Mouse (Mus musculus): ENCODE measurements around the gene Srrm1. TPM values are rescaled to one million over a fixed set of nuclear protein-coding genes. Genes with fewer than 3 reads are reported as not detected.
"Not testable (repeated sequence)": the region's sequence is repeated elsewhere in the genome, so short reads cannot be mapped to it uniquely, and the experiment has no call there.

Gene Srrm1
- polyA plus RNA-seq, 1 experiment from 2014 or later = 198 TPM

DNA sequence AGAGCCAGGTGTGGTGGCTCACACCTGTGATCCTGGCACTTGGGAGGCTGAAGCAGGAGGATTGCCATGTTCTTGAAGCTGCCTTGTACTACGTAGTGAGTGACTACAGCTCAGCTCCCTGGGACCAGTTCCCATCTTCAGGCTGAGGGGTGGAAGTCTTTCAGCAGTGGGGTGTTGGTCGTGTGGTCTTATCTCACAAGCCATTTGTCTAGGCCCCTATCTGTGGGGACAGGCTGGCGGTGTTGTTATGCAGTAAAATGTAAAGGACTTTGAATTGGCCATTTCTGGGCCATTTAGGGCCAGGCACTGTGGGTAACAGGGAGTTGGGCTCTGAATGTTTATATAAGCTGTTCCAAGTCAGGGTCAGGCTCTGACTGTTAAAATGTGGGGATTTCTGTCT, 65.1 kb downstream of the Srrm1 start:
- no peak for ATAC-seq
- no peak overlapping the region for H3K4me3 ChIP-seq (replicated peaks; ENCODE audit: low read length)
- H3K36me3 ChIP-seq (ENCODE audit: control insufficient read depth, insufficient read depth) = no peaks in the 10 kb centered on the region
- H3K9me3 ChIP-seq (ENCODE audit: control insufficient read depth, low read length) = no peaks in the 10 kb centered on the region
- no peak overlapping the region for H3K9ac ChIP-seq (replicated peaks; ENCODE audit: low read depth, low read length)
- no peak overlapping the region for H3K4me2 ChIP-seq (ENCODE audit: low read length)
- H3K27ac ChIP-seq (ENCODE audit: low read length) = no peak overlapping the region
- H3K27me3 ChIP-seq (replicated peaks; ENCODE audit: control insufficient read depth, insufficient read depth, low read length) = no peaks in the 10 kb centered on the region
- WGBS = 78% methylated on average over 3 of the region's 3 CpGs
- H3K4me1 ChIP-seq (replicated peaks; ENCODE audit: control insufficient read depth, insufficient read depth, low read length) = no peaks in the 10 kb centered on the region; the same call in 1 of the 2 replicates

DNA sequence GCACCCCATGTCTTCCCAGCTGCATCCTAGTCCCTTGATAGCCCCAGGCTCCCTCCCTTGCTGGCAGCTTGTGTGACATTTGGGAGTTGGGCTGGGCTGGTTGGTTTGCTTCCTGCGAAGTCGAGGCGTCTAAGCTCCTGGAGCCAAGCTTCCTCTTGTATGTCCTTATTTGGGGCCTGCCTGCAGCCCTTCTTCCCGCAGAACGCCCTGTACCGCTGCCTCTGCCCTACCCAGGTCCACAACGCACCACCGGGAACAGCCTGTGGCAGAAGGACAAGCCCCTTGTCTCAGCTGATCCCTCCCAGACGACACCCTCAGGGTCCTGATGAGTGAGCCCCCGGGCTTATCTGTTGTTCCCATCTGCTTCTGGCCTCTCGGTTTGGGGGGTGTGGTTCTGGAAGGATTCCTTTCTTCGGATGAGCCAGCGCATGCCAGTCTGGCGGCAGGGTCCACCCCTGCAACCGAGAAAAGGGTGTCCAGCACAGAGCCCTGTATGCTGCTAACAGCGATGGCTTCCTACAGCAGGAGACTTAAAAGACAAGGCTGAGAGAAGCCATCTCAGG, 66.2 kb downstream of the Srrm1 start:
- H3K27me3 ChIP-seq (replicated peaks; ENCODE audit: control insufficient read depth, insufficient read depth, low read length) = no peaks in the 10 kb centered on the region
- 18% methylated on average over 16 of the region's 16 CpGs for WGBS
- H3K9me3 ChIP-seq (ENCODE audit: control insufficient read depth, low read length) = no peaks in the 10 kb centered on the region
- H3K4me1 ChIP-seq (replicated peaks; ENCODE audit: control insufficient read depth, insufficient read depth, low read length) = no peaks in the 10 kb centered on the region; the same call in 1 of the 2 replicates
- ATAC-seq = no peak
- no peak overlapping the region for H3K9ac ChIP-seq (replicated peaks; ENCODE audit: low read depth, low read length)
- no peak overlapping the region for H3K4me3 ChIP-seq (replicated peaks; ENCODE audit: low read length)
- H3K36me3 ChIP-seq (ENCODE audit: control insufficient read depth, insufficient read depth) = no peaks in the 10 kb centered on the region
- no peak overlapping the region for H3K27ac ChIP-seq (ENCODE audit: low read length)
- no peak overlapping the region for H3K4me2 ChIP-seq (ENCODE audit: low read length)

DNA sequence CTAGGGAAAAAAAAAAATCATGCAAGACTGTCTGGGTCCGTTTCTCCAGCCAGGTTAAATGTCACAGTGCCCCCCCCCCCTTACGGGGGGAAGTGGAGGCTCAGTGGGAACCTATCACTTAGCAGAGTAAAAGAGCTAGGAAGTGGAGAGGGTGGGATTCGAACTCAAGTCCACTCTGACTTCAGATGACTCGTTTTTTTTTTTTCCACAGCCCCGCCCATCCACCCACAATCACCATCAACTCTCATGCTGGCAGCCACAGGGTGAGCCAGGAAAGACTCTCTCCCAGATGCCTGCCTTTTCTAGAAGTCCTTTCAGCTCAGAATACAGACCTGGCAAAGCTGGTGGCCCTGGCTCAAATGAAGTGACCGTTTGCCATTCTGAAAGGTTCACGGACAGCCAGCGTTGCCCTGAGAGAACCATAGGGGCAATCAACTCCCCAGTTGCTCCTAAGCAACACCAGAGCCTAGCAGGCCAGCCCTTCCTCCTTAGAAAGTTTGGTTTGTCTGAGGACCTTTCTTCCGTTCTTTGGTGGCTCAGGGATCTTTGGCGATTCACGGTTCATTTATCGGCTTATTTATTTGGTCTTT, 67.0 kb downstream of the Srrm1 start:
- Histone ChIP-seq H3K27me3 (replicated peaks; ENCODE audit: control insufficient read depth, insufficient read depth, low read length) (no peaks in the 10 kb centered on the region), H3K4me2 (ENCODE audit: low read length) (no peak overlapping the region), H3K27ac (ENCODE audit: low read length) (no peak overlapping the region), H3K9ac (replicated peaks; ENCODE audit: low read depth, low read length) (no peak overlapping the region), H3K9me3 (ENCODE audit: control insufficient read depth, low read length) (no peaks in the 10 kb centered on the region), H3K36me3 (ENCODE audit: control insufficient read depth, insufficient read depth) (no peaks in the 10 kb centered on the region), H3K4me1 (replicated peaks; ENCODE audit: control insufficient read depth, insufficient read depth, low read length) (no peaks in the 10 kb centered on the region; the same call in 1 of the 2 replicates), H3K4me3 (replicated peaks; ENCODE audit: low read length) (no peak overlapping the region)
- no peak for ATAC-seq
- WGBS = 63% methylated on average over 12 of the region's 12 CpGs

DNA sequence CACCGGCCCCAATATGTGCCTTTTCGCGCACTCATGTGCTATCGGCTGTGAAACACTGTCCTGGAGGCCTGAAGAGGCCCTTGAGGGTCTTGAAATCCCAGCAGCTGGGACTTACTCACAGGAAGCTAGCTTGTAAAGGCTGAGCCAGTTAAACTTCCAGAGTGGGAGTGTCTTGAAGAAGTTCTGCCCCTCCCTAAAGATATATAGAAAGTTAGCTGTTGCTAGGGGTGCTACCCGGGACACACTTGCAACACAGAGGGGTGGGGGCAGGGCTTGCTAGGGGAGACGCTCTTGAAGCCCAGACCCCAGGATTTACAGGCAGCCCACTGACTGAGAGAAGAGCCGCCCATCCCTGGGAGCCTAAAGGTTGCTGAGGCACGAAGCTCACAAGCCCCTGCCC, 67.7 kb downstream of the Srrm1 start:
- H3K4me3 ChIP-seq (replicated peaks; ENCODE audit: low read length) = no peak overlapping the region
- WGBS = 65% methylated on average over 8 of the region's 8 CpGs
- no peak overlapping the region for H3K4me2 ChIP-seq (ENCODE audit: low read length)
- no peaks in the 10 kb centered on the region for H3K36me3 ChIP-seq (ENCODE audit: control insufficient read depth, insufficient read depth)
- H3K27me3 ChIP-seq (replicated peaks; ENCODE audit: control insufficient read depth, insufficient read depth, low read length) = no peaks in the 10 kb centered on the region
- no peak overlapping the region for H3K27ac ChIP-seq (ENCODE audit: low read length)
- H3K9ac ChIP-seq (replicated peaks; ENCODE audit: low read depth, low read length) = no peak overlapping the region
- no peaks in the 10 kb centered on the region; the same call in 1 of the 2 replicates for H3K4me1 ChIP-seq (replicated peaks; ENCODE audit: control insufficient read depth, insufficient read depth, low read length)
- no peaks in the 10 kb centered on the region for H3K9me3 ChIP-seq (ENCODE audit: control insufficient read depth, low read length)
- no peak for ATAC-seq

DNA sequence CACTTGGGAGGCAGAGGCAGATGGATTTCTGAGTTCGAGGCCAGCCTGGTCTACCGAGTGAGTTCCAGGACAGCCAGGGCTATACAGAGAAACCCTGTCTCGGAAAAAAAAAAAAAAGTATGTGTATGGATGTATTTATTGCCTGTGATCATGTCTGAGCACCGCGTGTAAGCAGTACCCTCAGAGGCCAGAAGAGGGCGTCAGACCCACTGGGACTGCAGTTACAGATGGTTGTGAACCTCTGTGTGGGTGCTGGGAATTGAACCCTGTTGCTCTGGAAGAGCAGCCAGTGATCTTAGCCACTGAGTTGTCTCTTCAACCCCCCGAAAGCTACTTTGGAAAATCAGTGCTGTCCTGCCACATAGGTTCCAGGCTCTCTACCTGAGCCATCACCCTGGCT, 69.2 kb downstream of the Srrm1 start:
- Histone ChIP-seq H3K4me3 (replicated peaks; ENCODE audit: low read length) (no peak overlapping the region), H3K9me3 (ENCODE audit: control insufficient read depth, low read length) (no peaks in the 10 kb centered on the region), H3K9ac (replicated peaks; ENCODE audit: low read depth, low read length) (no peak overlapping the region), H3K27me3 (replicated peaks; ENCODE audit: control insufficient read depth, insufficient read depth, low read length) (no peaks in the 10 kb centered on the region), H3K4me1 (replicated peaks; ENCODE audit: control insufficient read depth, insufficient read depth, low read length) (no peaks in the 10 kb centered on the region; the same call in 1 of the 2 replicates), H3K27ac (ENCODE audit: low read length) (no peak overlapping the region), H3K36me3 (ENCODE audit: control insufficient read depth, insufficient read depth) (no peaks in the 10 kb centered on the region), H3K4me2 (ENCODE audit: low read length) (no peak overlapping the region)
- ATAC-seq = no peak
- 88% methylated on average over 7 of the region's 7 CpGs for WGBS

DNA sequence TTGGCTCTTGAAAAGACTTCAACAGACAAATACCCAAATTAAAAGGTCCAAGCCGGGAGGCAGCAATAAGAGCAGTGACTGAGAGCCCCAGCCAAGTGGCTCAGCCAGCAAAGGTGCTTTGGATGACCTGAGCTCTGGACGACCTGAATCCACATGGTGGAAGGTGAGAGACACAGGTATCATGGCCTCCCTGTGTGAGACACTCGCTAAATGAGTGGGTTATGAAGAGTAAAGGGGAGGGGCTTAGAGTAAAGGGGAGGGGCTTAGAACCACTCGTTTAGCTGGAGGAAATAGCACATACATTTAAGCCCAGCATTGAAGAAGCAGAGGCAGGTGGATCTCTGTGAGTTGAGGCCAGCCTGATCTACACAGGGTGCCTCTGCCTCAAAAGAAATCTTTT, 69.7 kb downstream of the Srrm1 start:
- Histone ChIP-seq H3K4me2 (ENCODE audit: low read length) (no peak overlapping the region), H3K4me1 (replicated peaks; ENCODE audit: control insufficient read depth, insufficient read depth, low read length) (no peaks in the 10 kb centered on the region; the same call in 1 of the 2 replicates), H3K9me3 (ENCODE audit: control insufficient read depth, low read length) (no peaks in the 10 kb centered on the region), H3K4me3 (replicated peaks; ENCODE audit: low read length) (no peak overlapping the region), H3K27me3 (replicated peaks; ENCODE audit: control insufficient read depth, insufficient read depth, low read length) (no peaks in the 10 kb centered on the region), H3K9ac (replicated peaks; ENCODE audit: low read depth, low read length) (no peak overlapping the region), H3K36me3 (ENCODE audit: control insufficient read depth, insufficient read depth) (no peaks in the 10 kb centered on the region), H3K27ac (ENCODE audit: low read length) (no peak overlapping the region)
- no peak for ATAC-seq
- 63% methylated on average over 4 of the region's 4 CpGs for WGBS

DNA sequence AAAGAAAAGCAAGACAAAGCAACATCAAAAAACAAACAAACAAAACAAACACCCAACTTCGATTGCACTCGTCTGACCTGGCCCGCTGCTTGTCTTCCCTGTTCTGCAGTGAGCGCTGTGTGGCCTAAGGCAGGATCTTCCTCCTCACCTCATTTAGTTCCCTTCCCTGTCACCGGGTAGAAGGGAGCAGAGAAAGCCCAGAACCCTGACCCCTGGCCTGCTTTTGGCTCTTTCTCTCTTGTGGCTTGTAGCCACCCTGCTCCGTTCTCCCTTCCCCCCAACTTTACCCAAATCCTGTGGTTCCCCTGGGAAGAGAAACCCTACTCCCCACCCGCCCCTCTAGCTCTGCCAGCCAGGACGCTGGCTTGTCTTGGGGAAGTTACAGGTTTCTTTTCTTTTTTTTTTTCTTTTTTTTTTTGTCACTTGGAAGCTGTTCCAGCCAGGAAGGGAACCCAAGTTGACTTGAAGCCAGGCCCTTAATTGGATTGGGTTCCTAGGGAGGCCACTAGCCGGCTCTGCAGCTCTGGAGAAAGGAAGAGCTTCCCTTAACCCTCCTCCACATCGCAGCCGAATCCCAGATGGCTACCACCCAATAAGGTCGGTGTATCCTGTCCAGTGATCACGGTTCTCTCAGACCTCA, 70.3 kb downstream of the Srrm1 start:
- no peaks in the 10 kb centered on the region for H3K27me3 ChIP-seq (replicated peaks; ENCODE audit: control insufficient read depth, insufficient read depth, low read length)
- H3K36me3 ChIP-seq (ENCODE audit: control insufficient read depth, insufficient read depth) = no peaks in the 10 kb centered on the region
- H3K4me2 ChIP-seq (ENCODE audit: low read length) = no peak overlapping the region
- H3K9ac ChIP-seq (replicated peaks; ENCODE audit: low read depth, low read length) = no peak overlapping the region
- ATAC-seq = no peak
- H3K4me1 ChIP-seq (replicated peaks; ENCODE audit: control insufficient read depth, insufficient read depth, low read length) = no peaks in the 10 kb centered on the region; the same call in 1 of the 2 replicates
- 50% methylated on average over 13 of the region's 13 CpGs for WGBS
- no peak overlapping the region for H3K27ac ChIP-seq (ENCODE audit: low read length)
- H3K9me3 ChIP-seq (ENCODE audit: control insufficient read depth, low read length) = no peaks in the 10 kb centered on the region
- H3K4me3 ChIP-seq (replicated peaks; ENCODE audit: low read length) = no peak overlapping the region

DNA sequence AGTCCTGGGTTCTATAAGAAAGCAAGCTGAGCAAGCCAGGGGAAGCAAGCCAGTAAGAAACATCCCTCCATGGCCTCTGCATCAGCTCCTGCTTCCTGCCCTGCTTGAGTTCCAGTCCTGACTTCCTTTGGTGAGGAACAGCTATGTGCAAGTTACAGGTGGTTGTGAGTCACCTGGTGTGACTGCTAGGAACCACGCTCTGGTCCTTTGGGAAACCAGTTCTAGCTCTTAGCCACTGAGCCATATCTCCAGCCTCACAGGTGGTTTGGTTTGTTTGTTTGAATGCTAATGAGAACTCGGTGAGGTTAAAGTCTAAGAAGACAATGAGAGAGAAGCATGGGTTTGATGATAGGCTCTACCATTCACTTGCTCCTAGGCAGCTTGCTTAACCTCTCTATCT, 73.1 kb downstream of the Srrm1 start:
- not testable (repeated sequence) for H3K36me3 ChIP-seq (ENCODE audit: control insufficient read depth, insufficient read depth); H3K4me3 ChIP-seq (replicated peaks; ENCODE audit: low read length); H3K9ac ChIP-seq (replicated peaks; ENCODE audit: low read depth, low read length); ATAC-seq; H3K4me2 ChIP-seq (ENCODE audit: low read length); H3K4me1 ChIP-seq (replicated peaks; ENCODE audit: control insufficient read depth, insufficient read depth, low read length); H3K27me3 ChIP-seq (replicated peaks; ENCODE audit: control insufficient read depth, insufficient read depth, low read length); H3K9me3 ChIP-seq (ENCODE audit: control insufficient read depth, low read length); H3K27ac ChIP-seq (ENCODE audit: low read length)
- 80% methylated on average over 2 of the region's 2 CpGs for WGBS

DNA sequence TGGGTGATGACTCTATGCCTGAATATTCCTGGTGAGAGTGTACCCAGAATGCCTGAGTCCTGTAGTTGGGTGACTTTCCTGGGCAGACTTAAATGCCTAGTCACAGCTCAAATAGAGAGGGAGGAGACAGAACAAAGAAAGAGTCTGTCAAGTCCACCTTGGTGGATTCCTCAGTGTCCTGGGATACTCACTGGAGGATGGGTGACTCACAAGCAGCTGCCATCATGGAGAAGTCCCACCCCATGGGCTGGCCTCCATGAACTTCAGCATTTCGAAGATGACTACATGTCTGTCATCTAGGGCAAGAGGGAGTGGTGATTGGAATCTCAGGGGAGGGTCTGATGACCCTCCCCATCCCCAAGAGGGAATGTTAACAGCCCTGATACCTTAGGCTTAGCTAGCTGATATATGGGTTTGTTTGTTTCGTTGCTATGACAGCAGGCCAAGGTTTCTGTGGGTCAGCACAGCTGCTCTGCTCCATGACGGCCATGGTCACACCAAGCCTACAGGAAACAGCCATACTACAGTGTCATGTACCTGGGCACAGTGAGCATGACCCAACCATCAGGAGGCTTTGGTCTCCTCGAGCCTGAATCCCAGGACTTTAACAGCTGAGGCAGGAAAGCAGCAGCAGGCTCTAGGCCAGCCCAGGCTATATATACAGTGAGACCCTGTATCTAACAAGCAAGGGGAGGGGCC, 76.3 kb downstream of the Srrm1 start:
- H3K4me1 ChIP-seq (replicated peaks; ENCODE audit: control insufficient read depth, insufficient read depth, low read length) = 0 out of 2 replicates have a peak, but pooled peaks cover 2% of the 10 kb centered on the region
- WGBS = 72% methylated on average over 4 of the region's 4 CpGs
- H3K27ac ChIP-seq (ENCODE audit: low read length) = no peak overlapping the region
- H3K27me3 ChIP-seq (replicated peaks; ENCODE audit: control insufficient read depth, insufficient read depth, low read length) = no peaks in the 10 kb centered on the region
- no peak overlapping the region for H3K9ac ChIP-seq (replicated peaks; ENCODE audit: low read depth, low read length)
- H3K9me3 ChIP-seq (ENCODE audit: control insufficient read depth, low read length) = no peaks in the 10 kb centered on the region
- H3K4me2 ChIP-seq (ENCODE audit: low read length) = no peak overlapping the region
- H3K36me3 ChIP-seq (ENCODE audit: control insufficient read depth, insufficient read depth) = no peaks in the 10 kb centered on the region
- H3K4me3 ChIP-seq (replicated peaks; ENCODE audit: low read length) = no peak overlapping the region
- no peak for ATAC-seq

All from forebrain, embryonic 16.5 days (tissue).